Mouse (Mus musculus) granulocyte monocyte progenitor cell, adult 5-6 weeks (primary cell): ENCODE results near the gene S1pr4. TPM values are rescaled to one million over a fixed set of nuclear protein-coding genes. Genes with fewer than 3 reads are reported as not detected.

Source experiments
- ATAC-seq: replicated peaks from 2 replicates; pipeline ENCODE4 v1.8.0; 2016; ENCODE audit warnings: mild to moderate bottlenecking, moderate TSS enrichment, inconsistent platforms; ENCODE audit not compliant: poor library complexity, severe bottlenecking
- total RNA-seq, 2 experiments: library from RNA; stranded (forward) in 1 of 2; stranded (reverse) in 1 of 2; fragments of 200-712, 200-1000 nt in 1 of 2; fragments of >200 nt in 1 of 2; fragmentation: Nextera tagmentation in 1 of 2; gene quantifications; 2 replicates each; pipeline ENCODE4 v1.2.3; 2014 to 2017

S1pr4 gene
- total RNA-seq, 2 experiments from 2014 or later: 7.0 to 7.8 TPM

DNA sequence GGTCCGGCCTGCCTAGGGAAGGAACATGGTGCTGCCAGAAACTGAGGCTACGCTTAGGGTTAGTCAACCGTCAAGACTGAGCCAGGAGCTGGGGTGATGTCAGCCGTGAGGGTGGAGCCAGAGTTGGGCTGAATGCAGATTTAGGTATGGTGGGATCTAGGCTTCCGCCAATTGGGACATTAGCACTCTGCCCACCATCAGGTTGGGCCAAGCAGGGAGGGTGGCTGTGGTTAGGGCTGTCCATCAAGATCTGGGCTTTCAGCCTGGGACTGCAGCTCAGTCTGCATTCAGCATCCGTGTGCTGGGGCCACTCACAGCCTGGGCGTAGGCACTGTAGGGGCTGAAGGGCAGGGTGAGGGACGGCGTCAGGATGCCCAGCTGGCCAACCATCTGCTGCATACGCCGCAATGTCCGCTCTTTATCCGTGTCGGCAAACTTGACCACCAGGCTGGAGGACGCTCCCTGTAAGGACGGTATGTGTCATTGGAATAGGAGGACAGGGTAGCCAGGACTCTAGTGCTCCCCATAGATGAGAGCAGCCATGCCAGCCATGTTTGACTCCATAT is 32.2 kb downstream of the S1pr4 start:
- ATAC-seq: no peak

GRCm38 (mm10) chr10:81466881-81467280 is 33.1 kb downstream of the S1pr4 start:
- no peak for ATAC-seq

GRCm38 (mm10) chr10:81466066-81466465 is 33.9 kb downstream of the S1pr4 start:
- no peak for ATAC-seq

GRCm38 (mm10) chr10:81465265-81465645 is 34.7 kb downstream of the S1pr4 start:
- peak; percentile 46 for ATAC-seq

DNA sequence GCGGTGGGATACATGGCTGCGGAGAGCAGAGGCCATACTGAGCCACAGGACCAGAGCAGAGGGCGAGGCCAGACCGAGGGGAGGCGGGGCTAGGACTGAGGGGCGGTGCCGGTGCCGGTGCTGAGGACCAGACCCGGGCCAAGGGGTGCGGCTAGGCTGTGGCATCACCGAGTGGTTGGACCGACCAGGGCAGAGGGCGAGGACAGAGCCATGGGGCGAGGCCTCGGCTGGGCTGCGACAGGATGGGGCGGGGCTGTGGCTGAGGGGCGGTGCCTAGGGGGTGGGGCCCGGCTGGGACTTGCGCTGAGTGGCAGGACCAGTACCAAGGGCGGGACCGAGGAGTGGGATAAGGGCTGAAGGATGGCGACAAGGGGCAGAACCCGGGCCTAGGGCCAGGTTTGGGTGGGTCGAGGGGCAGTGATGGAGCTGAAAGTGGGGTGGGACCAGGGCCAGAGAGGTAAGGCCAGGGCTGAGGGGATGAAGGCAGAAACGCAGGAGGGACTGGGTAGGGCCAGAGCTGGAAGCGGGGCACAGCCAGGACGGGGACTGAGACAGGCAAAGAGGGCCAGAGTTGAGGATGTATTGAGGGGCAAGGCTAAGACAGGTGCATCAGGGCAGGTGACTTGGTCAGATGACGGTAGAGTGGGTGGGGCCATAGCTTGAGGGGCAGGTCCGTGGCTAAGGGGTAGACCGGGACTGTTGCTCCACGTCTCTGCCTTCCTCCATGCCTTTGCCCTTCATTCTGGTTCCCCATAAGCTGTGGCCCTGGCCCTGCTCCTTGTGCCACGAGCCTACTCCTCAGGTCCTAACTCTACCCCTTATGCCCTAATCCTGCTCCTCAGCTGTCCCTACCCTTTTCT is 35.3 kb downstream of the S1pr4 start:
- peak; percentile 81 for ATAC-seq

GRCm38 (mm10) chr10:81463531-81463930 is 36.4 kb downstream of the S1pr4 start:
- no peak for ATAC-seq

DNA sequence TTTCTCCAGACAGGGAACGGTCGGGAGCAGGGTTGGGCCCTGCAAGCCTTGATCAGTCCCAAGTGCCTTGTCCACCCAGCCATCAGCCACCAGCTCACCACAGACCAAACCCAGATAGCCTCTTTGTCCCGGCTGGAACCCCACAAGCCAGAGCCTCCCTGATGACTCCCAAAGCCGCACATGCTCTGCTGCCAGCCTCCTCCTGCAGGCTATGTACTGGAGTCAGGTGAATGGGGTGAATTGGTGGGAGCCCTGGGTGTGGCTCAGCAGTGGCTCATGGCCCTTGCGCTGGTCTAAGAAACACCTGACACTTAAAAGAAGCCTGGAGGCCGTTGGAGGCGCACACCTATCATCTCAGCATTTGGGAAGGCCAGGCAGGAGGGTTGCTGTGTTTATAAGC is 37.0 kb downstream of the S1pr4 start:
- no peak for ATAC-seq

DNA sequence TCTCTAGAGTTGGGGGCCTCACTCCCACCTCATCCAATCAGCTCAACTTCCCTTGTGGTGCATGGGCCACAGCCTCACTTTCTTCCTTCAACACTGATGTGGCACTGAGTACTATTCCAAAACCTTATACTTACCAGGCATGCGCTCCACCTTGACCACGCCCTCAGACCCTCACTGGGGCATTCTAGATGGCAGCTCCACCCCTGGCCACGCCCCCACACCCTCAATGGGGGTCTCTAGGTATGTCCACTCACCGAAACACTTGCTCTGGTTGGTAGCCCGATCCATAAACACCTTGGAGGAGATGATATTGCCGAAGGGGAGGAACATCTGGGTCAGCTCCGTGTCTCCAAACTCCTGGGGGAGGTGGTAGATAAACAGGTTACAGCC is 37.5 kb downstream of the S1pr4 start:
- ATAC-seq: no peak

GRCm38 (mm10) chr10:81461673-81462414 is 38.1 kb downstream of the S1pr4 start:
- ATAC-seq: no peak

DNA sequence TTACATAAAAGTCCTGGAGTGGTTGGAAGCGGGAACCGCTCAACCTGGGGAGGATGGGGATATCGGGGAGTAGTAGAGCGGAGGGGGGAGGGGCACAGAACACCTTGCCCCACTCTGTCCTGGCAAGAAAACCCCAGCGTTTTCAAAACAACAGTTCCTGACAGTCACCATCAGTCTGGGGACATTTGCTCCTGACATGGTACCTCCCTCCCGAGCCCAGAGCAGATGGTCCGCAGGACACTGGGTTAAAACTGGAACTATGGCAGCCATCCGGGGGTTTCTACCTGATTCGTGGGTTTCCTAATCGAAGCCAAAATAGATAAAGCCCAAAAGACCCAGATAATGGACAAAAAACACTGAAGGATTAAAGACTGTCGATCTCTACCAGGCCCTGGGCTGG is 39.0 kb downstream of the S1pr4 start:
- ATAC-seq: no peak

GRCm38 (mm10) chr10:81460471-81460870 is 39.5 kb downstream of the S1pr4 start:
- no peak for ATAC-seq

- no peak for ATAC-seq
Measured at GRCm38 (mm10) chr10:81459399-81459798, 40.5 kb downstream of the S1pr4 start.

DNA sequence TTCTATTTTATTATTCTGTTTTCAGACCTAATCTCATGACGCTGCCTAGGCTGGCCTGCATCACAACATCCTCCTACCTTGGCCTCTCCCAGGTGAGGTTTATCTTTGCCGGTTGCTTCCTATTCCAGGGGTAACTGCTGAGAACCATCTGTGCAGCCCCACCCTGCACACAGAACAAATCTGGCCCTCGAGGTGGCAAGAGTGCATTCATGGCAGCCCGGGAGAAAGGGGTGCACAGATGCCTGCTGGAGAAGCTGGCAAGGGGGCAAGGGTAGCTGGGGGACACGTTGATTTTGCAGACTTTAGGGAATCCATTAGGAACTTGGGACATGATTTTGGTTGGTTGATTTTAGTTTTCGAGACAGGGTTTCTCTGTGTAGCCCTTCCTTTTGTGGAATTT is 41.7 kb downstream of the S1pr4 start:
- no peak for ATAC-seq

- ATAC-seq: no peak
Measured at GRCm38 (mm10) chr10:81457624-81458023, 42.3 kb downstream of the S1pr4 start.

GRCm38 (mm10) chr10:81456983-81457563 is 42.9 kb downstream of the S1pr4 start:
- ATAC-seq: no peak

DNA sequence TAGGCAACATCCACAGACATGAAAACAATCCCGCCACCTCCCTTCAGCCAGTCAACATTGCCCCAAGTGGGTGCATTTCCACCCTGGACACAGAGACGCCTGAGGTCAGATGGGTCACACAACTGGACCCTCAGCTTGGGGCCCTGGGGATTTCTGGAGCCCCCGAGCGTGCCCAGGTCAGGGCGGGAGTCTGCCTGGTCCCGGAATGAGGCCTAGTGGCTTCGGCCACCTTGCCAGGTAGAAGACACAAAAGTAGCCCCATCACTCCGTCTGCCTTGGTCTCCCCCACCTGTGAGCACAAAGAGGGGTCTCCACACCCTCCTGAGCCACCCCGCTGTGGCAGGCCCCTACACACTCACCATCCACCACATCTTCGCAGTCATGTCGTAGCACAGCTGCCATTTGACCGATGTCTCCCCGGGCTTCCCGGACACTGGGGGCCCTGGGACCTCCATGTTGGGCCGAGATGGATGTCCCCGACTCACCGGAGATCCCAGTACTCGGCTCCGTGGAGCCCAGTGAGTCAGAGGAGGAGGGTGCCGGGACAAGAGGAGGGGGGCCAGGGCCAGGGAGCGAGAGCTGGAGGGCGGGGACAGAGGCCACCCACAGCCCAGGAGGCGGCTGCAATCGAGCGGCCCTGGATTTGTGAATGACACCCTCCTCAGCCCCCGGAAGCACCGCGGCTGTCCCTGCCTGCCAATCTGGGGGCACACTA is 44.6 kb downstream of the S1pr4 start, which contains the start of gene Nfic:
TSS of gene Nfic (minus strand) at position 455 of the 715 bp plus-strand sequence.
- ATAC-seq: no peak

GRCm38 (mm10) chr10:81454106-81454505 is 45.8 kb downstream of the S1pr4 start:
- ATAC-seq: no peak

DNA sequence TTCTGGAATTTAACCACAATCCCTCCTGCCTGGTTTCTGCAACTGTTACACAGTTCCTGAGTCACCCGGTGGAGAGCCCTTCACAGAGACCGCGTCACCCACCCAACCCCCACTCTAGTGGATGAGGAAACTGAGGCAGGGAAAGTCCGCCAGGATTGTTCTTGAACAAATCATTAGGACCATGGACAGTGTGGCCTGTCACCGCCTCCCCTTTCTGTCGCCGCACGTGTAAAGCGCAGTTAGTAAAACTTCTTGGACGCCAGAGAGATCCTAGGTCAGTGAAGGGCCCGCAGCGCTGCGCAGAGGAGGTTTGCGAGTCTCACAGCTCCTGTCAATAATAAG is 47.0 kb downstream of the S1pr4 start:
- no peak for ATAC-seq

- peak; percentile 13 for ATAC-seq
Measured at GRCm38 (mm10) chr10:81452237-81452946, 47.5 kb downstream of the S1pr4 start.

DNA sequence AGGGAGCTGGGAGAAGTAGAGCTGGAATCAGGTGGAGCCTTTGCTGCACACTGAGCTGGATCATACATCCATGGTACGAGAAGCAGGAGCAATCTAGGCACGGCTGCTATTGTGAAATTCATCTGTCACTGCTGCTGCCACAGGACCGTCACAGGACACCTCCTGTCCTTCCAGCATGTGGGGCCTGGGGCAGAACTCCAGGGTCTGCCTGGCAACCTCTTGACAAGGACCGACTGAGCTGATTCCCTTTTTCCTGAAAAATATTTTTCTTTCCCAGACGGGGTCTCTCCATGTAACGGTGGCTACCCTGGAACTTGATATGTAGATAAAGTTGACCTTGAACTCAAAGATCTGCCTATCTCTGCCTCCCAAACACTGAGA is 48.6 kb downstream of the S1pr4 start:
- ATAC-seq: no peak
